Mouse (Mus musculus) heart, embryonic 16.5 days (tissue): ENCODE results near the gene Tmem198b. TPM values are rescaled to one million over a fixed set of nuclear protein-coding genes. Genes with fewer than 3 reads are reported as not detected.

Experiments
- polyA plus RNA-seq: library from polyadenylated mRNA; unstranded; fragments of >200 nt; fragmentation: Nextera tagmentation; extraction: Ambion mirVana; gene quantifications from 2 replicates; pipeline ENCODE4 v1.2.1, GENCODE M21; 2015

The Tmem198b gene
- polyA plus RNA-seq, 1 experiment from 2014 or later = 18.1 TPM

Other genes starting within 250 kb of the Tmem198b start
- gene Pa2g4, start 238.4 kb downstream of the Tmem198b start, polyA plus RNA-seq = 125 and 150 TPM in 2 replicates
- gene Erbb3, start 214.7 kb downstream of the Tmem198b start, polyA plus RNA-seq = 3.9 and 5.4 TPM in 2 replicates
- gene Rps26, start 177.6 kb downstream of the Tmem198b start, polyA plus RNA-seq = 316 and 332 TPM in 2 replicates
- 1.1 and 1.5 TPM in 2 replicates for gene Ikzf4, start 158.4 kb downstream of the Tmem198b start, polyA plus RNA-seq
- gene Suox, start 130.3 kb downstream of the Tmem198b start, polyA plus RNA-seq = 15.0 and 15.3 TPM in 2 replicates
- 69.8 and 73.5 TPM in 2 replicates for gene Rab5b, start 108.1 kb downstream of the Tmem198b start, polyA plus RNA-seq
- 1.7 and 2.8 TPM in 2 replicates for gene Pmel, start 100.2 kb downstream of the Tmem198b start, polyA plus RNA-seq
- gene Cdk2, start 99.3 kb downstream of the Tmem198b start, polyA plus RNA-seq = 90.7 and 93.6 TPM in 2 replicates
- 9.5 and 12.3 TPM in 2 replicates for gene Dgka, start 59.5 kb downstream of the Tmem198b start, polyA plus RNA-seq
- gene Pym1, start 56.5 kb downstream of the Tmem198b start, polyA plus RNA-seq = 18.5 and 20.3 TPM in 2 replicates
- gene Mmp19, start 13.5 kb downstream of the Tmem198b start, polyA plus RNA-seq = 1.3 and 2.4 TPM in 2 replicates
- 40.3 and 42.2 TPM in 2 replicates for gene Dnajc14, start 308 bp downstream of the Tmem198b start, polyA plus RNA-seq
- gene Sarnp, start 13.0 kb upstream of the Tmem198b start, polyA plus RNA-seq = 154 and 169 TPM in 2 replicates
- gene Ormdl2, start 17.3 kb upstream of the Tmem198b start, polyA plus RNA-seq = 41.4 and 43.0 TPM in 2 replicates
- 1.7 and 2.0 TPM in 2 replicates for gene Gdf11, start 87.3 kb upstream of the Tmem198b start, polyA plus RNA-seq
- 402 and 430 TPM in 2 replicates for gene Cd63, start 96.6 kb upstream of the Tmem198b start, polyA plus RNA-seq
- gene Rdh5, start 118.5 kb upstream of the Tmem198b start, polyA plus RNA-seq = 13.0 and 14.6 TPM in 2 replicates
- gene Bloc1s1, start 119.7 kb upstream of the Tmem198b start, polyA plus RNA-seq = 224 and 225 TPM in 2 replicates
- 10.3 and 11.9 TPM in 2 replicates for gene Itga7, start 129.4 kb upstream of the Tmem198b start, polyA plus RNA-seq
- gene Mettl7b, start 156.6 kb upstream of the Tmem198b start, polyA plus RNA-seq = 0.67 TPM in 1 of 2 replicates, not detected in the other
- not detected in 2 replicates for gene Olfr9, start 185.1 kb upstream of the Tmem198b start, polyA plus RNA-seq
- not detected in 2 replicates for gene Olfr763, start 206.4 kb upstream of the Tmem198b start, polyA plus RNA-seq
- not detected in 2 replicates for gene Olfr764-ps1, start 235.5 kb upstream of the Tmem198b start, polyA plus RNA-seq
- not detected in 2 replicates for gene Olfr765, start 245.6 kb upstream of the Tmem198b start, polyA plus RNA-seq